ENCODE assay signal across 16 mouse cellular contexts in genomic region chr19:37540201-37540600, GRCm38 (mm10). TPM values are rescaled to one million over a fixed set of nuclear protein-coding genes. Genes with fewer than 3 reads are reported as not detected.
DNase-seq lines count a peak whose midpoint lies in the region; ATAC-seq and TF ChIP-seq lines count a peak whose summit lies in the region.
"Had no signal": no experiment of that assay in that cellular context is flagged by ENCODE, and none has a peak within 500 bp of the region (broad histone marks: within the 10 kb centered on the region; RNA-seq: fewer than 3 reads in every experiment).

No protein-coding gene starts in this region.

- DNase-seq in gastrocnemius, postnatal 25 days, result peak; percentile 31
- no peak for DNase-seq in gastrocnemius, adult 8-10 months (ENCODE audit: low spot score in 2 of 2)
- peak; percentile 31 for DNase-seq in ovary, adult 18-20 months (ENCODE audit: low spot score)
- DNase-seq in ovary, postnatal 14 days (ENCODE audit: low spot score), result no peak
- DNase-seq in heart, postnatal 25 days (ENCODE audit: low spot score), result peak; percentile 55
- no peak for DNase-seq in midbrain, postnatal 0 days (ENCODE audit: low spot score)
- DNase-seq: adrenal gland, postnatal 36 days; forebrain, postnatal 0 days; layer of hippocampus, adult 9-11 months; left cerebral cortex, postnatal 4 days; right cerebral cortex, postnatal 25 days; thymus, postnatal 14 days had no signal

- H3K9ac ChIP-seq in midbrain, postnatal 0 days (replicated peaks; ENCODE audit: low read length, poor library complexity, severe bottlenecking), result no peak overlapping the region
- H3K9ac ChIP-seq in intestine, postnatal 0 days (ENCODE audit: low read depth, low read length), result no peak overlapping the region
- H3K9ac ChIP-seq: forebrain, postnatal 0 days; hindbrain, embryonic 12.5 days had no signal

- no peak overlapping the region for H3K4me2 ChIP-seq in midbrain, postnatal 0 days (ENCODE audit: low read depth, low read length, poor library complexity, severe bottlenecking)
- H3K4me2 ChIP-seq in intestine, postnatal 0 days (replicated peaks; ENCODE audit: low read depth), result no peak overlapping the region
- H3K4me2 ChIP-seq: hindbrain, embryonic 12.5 days had no signal

- no peak overlapping the region for H3K27ac ChIP-seq in midbrain, postnatal 0 days (ENCODE audit: low read depth, low read length)
- H3K27ac ChIP-seq in intestine, postnatal 0 days (ENCODE audit: low read depth, low read length), result no peak overlapping the region
- H3K27ac ChIP-seq: hindbrain, embryonic 12.5 days had no signal

- no peak overlapping the region for H3K4me3 ChIP-seq in midbrain, postnatal 0 days (ENCODE audit: low read depth, low read length)
- no peak overlapping the region for H3K4me3 ChIP-seq in intestine, postnatal 0 days (ENCODE audit: low read depth, low read length)
- H3K4me3 ChIP-seq: hindbrain, embryonic 12.5 days had no signal

- 0 out of 2 replicates have a peak, but pooled peaks have one; percentile 14 for ATAC-seq in megakaryocyte-erythroid progenitor cell, adult 5-6 weeks (replicated peaks; ENCODE audit: low FRiP score, low TSS enrichment, poor library complexity, severe bottlenecking)
- ATAC-seq in midbrain, postnatal 0 days (ENCODE audit: low FRiP score), result no peak
- no peak for ATAC-seq in intestine, postnatal 0 days
- ATAC-seq: forebrain, postnatal 0 days had no signal

- no peaks in the 10 kb centered on the region for H3K9me3 ChIP-seq in midbrain, postnatal 0 days (ENCODE audit: low read length)
- H3K9me3 ChIP-seq in intestine, postnatal 0 days (ENCODE audit: control insufficient read depth), result no peaks in the 10 kb centered on the region
- H3K9me3 ChIP-seq: G1E; hindbrain, embryonic 12.5 days had no signal

- intact Hi-C loops in heart, postnatal 25 days (cut with DNase I), result no loop called here

- no peaks in the 10 kb centered on the region for H3K4me1 ChIP-seq in midbrain, postnatal 0 days (ENCODE audit: insufficient read depth, low read length)
- H3K4me1 ChIP-seq in intestine, postnatal 0 days (replicated peaks; ENCODE audit: control insufficient read depth, insufficient read depth, low read length), result no peaks in the 10 kb centered on the region
- H3K4me1 ChIP-seq: hindbrain, embryonic 12.5 days had no signal

- H3K36me3 ChIP-seq in midbrain, postnatal 0 days (ENCODE audit: insufficient read depth, low read length), result no peaks in the 10 kb centered on the region
- no peaks in the 10 kb centered on the region for H3K36me3 ChIP-seq in intestine, postnatal 0 days (ENCODE audit: control insufficient read depth, insufficient read depth)
- H3K36me3 ChIP-seq: G1E; hindbrain, embryonic 12.5 days had no signal

- no peaks in the 10 kb centered on the region for H3K27me3 ChIP-seq in midbrain, postnatal 0 days (ENCODE audit: insufficient read depth, low read length)
- H3K27me3 ChIP-seq in intestine, postnatal 0 days (replicated peaks; ENCODE audit: control insufficient read depth, insufficient read depth, low read length), result no peaks in the 10 kb centered on the region

- no peak for TF ChIP-seq CTCF in midbrain, postnatal 0 days (IDR thresholded peaks at IDR 0.05)
- TF ChIP-seq CTCF in intestine, postnatal 0 days (IDR thresholded peaks at IDR 0.05; ENCODE audit: low read depth), result no peak

- WGBS in midbrain, postnatal 0 days, result 70% methylated on average over 7 of the region's 7 CpGs
- 54% methylated on average over 7 of the region's 7 CpGs for WGBS in intestine, postnatal 0 days

RNA-seq across cellular contexts. Expression of gene Exoc6, which starts 10.0 kb away (rescaled TPM):
- total RNA-seq in gastrocnemius, postnatal 25 days (2021), result 10 to 100 TPM; 33.3 to 43.8 TPM
- 10 to 100 TPM; 53.9 to 59.3 (median 55.6) TPM for total RNA-seq in gastrocnemius, adult 8-10 months (2022)
- 10 to 100 TPM; 29.2 TPM for total RNA-seq in heart, postnatal 25 days (2021)
- 46.9 and 49.2 TPM in 2 replicates for total RNA-seq in megakaryocyte-erythroid progenitor cell, adult 5-6 weeks (2014; fragmentation: Nextera tagmentation)
- total RNA-seq in megakaryocyte-erythroid progenitor cell, adult 5-6 weeks (2017), result 104 and 109 TPM in 2 replicates
- total RNA-seq in midbrain, postnatal 0 days (2014; rRNA removed), result 27.2 and 29.2 TPM in 2 replicates
- 25.5 and 27.5 TPM in 2 replicates for polyA plus RNA-seq in midbrain, postnatal 0 days (2015; fragmentation: Nextera tagmentation; extraction: Ambion mirVana)
- polyA plus RNA-seq in intestine, postnatal 0 days (2015; fragmentation: Nextera tagmentation; extraction: Ambion mirVana), result 23.3 and 24.6 TPM in 2 replicates

Comparison
In these comparisons a context has a peak if more than half of its experiments do, and no peak if none do; other contexts are left out.
1. DNase-seq: peak in gastrocnemius, postnatal 25 days (single experiment), ovary, adult 18-20 months (single experiment) and heart, postnatal 25 days (single experiment); none in gastrocnemius, adult 8-10 months (0 of 2), ovary, postnatal 14 days (single experiment) and midbrain, postnatal 0 days (single experiment).